Mouse (Mus musculus) ES-E14 (cell line): Measurements from ENCODE around the gene Shisa8. TPM values are rescaled to one million over a fixed set of nuclear protein-coding genes. Genes with fewer than 3 reads are reported as not detected.

Experiments
- DNase-seq: peaks from one replicate; pipeline ENCODE4 v3.0.0-alpha.2; 2013; ENCODE audit warnings: low read depth, low spot score
- H3K27ac ChIP-seq: 2 replicates; pipeline ENCODE4 v1.5.1; 2012; ENCODE audit warnings: low read depth, mild to moderate bottlenecking, low read length, moderate library complexity, mixed read lengths; ENCODE audit not compliant: poor library complexity, insufficient read depth, severe bottlenecking
- H3K36me3 ChIP-seq: 2 replicates; pipeline ENCODE4 v1.6.1; 2012; ENCODE audit warnings: mild to moderate bottlenecking, low read length, moderate library complexity, mixed read lengths; ENCODE audit not compliant: control insufficient read depth, poor library complexity, insufficient read depth, severe bottlenecking
- H3K4me1 ChIP-seq, 2 experiments: fragments of 150-350 bp in 1 of 2; sonication (generic) in 1 of 2; 2 replicates each; pipeline ENCODE4 v1.6.1; 2012; ENCODE audit warnings: low read length in 2 of 2, mild to moderate bottlenecking in 1 of 2, mixed read lengths in 1 of 2; ENCODE audit not compliant: control insufficient read depth in 2 of 2, insufficient read depth in 2 of 2, poor library complexity in 1 of 2
- H3K4me3 ChIP-seq, 2 experiments: fragments of 150-350 bp in 1 of 2; sonication (generic) in 1 of 2; 2 replicates each; pipeline ENCODE4 v1.5.1; 2012; ENCODE audit warnings: low read length in 2 of 2, low read depth in 1 of 2, mild to moderate bottlenecking in 1 of 2, mixed read lengths in 1 of 2; ENCODE audit not compliant: insufficient read depth in 1 of 2, poor library complexity in 1 of 2, severe bottlenecking in 1 of 2
- H3K9ac ChIP-seq: 2 replicates; pipeline ENCODE4 v1.6.1; 2012; ENCODE audit warnings: low read depth, mild to moderate bottlenecking, low read length, mixed read lengths; ENCODE audit not compliant: poor library complexity, insufficient read depth, severe bottlenecking
- H3K9me3 ChIP-seq: fragments of 150-350 bp; sonication (generic); 2 replicates; pipeline ENCODE4 v1.6.1; 2012; ENCODE audit warnings: low read depth, mild to moderate bottlenecking, low read length; ENCODE audit not compliant: control insufficient read depth, insufficient read depth
- CHD2 ChIP-seq: IDR thresholded peaks from 2 replicates; pipeline ENCODE4 v1.6.1; 2014; ENCODE audit warnings: mild to moderate bottlenecking, low read depth, low read length, inconsistent platforms
- HCFC1 ChIP-seq: IDR thresholded peaks from 2 replicates; pipeline ENCODE4 v1.6.1; 2012; ENCODE audit warnings: low read length, inconsistent platforms, borderline replicate concordance; ENCODE audit not compliant: insufficient read depth
- MAFK ChIP-seq: IDR thresholded peaks from 2 replicates; pipeline ENCODE4 v1.6.1; 2014; ENCODE audit warnings: mild to moderate bottlenecking, low read depth, low read length, inconsistent platforms; ENCODE audit not compliant: insufficient read depth
- ZC3H11A ChIP-seq: IDR thresholded peaks from 2 replicates; pipeline ENCODE4 v1.6.1; 2012; ENCODE audit warnings: low read depth, mild to moderate bottlenecking, inconsistent platforms, low read length, borderline replicate concordance
- ZNF384 ChIP-seq: IDR thresholded peaks from 2 replicates; pipeline ENCODE4 v1.6.1; 2012; ENCODE audit warnings: low read depth, low read length, inconsistent platforms
- in situ Hi-C, 2 experiments: fragments of 600-800 bp; cut with MboI; formaldehyde crosslinking; loops; one replicate each; pipeline ENCODE4 v1.15.1; 2025; ENCODE audit warnings: low sequenced_read_pairs in 2 of 2, inconsistent platforms in 1 of 2; ENCODE audit not compliant: unreplicated experiment in 2 of 2
- total RNA-seq: library from RNA; depleted of rRNA; stranded (reverse); fragments of 300-350 nt; gene quantifications from 2 replicates; pipeline ENCODE4 v1.2.3, GENCODE M21; 2012

The Shisa8 gene
- total RNA-seq, 1 experiment = 4.1 TPM

GRCm38 (mm10) chr15:82223251-82223650 lies 10.6 kb upstream of the Shisa8 start:
- Histone ChIP-seq H3K4me3 (no peak overlapping the region), H3K4me1 (peaks cover 2 to 40% of the 10 kb centered on the region in 2 experiments; a peak in 2 of 4 replicates), H3K27ac (no peak overlapping the region), H3K9me3 (no peaks in the 10 kb centered on the region), H3K36me3 (no peaks in the 10 kb centered on the region), H3K9ac (no peak overlapping the region)
- no peak for DNase-seq
- TF ChIP-seq ZNF384 (no peak), MAFK (no peak), CHD2 (no peak)
- in situ Hi-C loops = no loop called here

DNA sequence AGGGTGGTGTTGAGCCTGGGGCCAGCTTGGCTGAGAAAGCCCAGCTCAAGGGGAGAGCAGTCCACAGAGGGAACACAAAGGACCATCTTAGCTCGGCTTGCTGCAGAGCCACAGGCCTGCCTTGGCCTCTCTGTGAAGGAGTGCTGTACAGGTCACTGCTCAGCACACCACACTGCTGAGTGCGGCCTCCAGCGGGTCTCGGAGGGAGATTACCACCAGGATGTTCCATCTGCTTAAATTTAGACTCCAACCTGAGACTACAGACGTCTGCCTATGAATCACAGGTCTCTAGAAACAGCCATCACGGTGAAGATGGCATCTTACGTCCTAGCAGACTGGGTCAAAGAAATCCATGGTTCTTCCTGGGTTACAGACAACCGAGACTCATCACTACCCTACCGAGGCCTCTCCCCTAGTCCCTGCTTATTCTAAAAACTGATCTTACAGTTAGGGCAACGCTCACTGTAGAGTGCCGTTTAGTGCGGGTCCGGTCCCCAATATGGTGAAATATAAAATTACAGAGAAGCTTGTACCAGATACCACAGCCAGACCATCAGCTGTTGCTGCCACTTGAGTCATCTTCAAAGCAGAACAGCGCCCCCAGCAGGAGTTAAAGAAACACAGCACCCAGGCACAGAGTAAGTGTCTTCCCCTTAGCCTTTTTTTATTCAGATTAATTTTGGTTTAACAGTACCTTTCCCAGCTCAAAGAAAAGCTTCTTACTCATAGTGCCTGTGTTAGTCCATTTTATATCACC lies 8.7 kb upstream of the Shisa8 start:
- TF ChIP-seq ZC3H11A = no peak
- TF ChIP-seq CHD2 = no peak
- no peak for TF ChIP-seq MAFK
- TF ChIP-seq HCFC1 = no peak
- no peak for TF ChIP-seq ZNF384
- Histone ChIP-seq H3K9ac (peak overlapping the region; percentile 26), H3K4me3 (no peak overlapping the region; a peak in 1 of 4 replicates), H3K4me1 (peaks cover 6 to 50% of the 10 kb centered on the region in 2 experiments; a peak in 3 of 4 replicates), H3K27ac (no peak overlapping the region), H3K9me3 (no peaks in the 10 kb centered on the region), H3K36me3 (no peaks in the 10 kb centered on the region)
- in situ Hi-C loops = no loop called here
- no peak for DNase-seq

DNA sequence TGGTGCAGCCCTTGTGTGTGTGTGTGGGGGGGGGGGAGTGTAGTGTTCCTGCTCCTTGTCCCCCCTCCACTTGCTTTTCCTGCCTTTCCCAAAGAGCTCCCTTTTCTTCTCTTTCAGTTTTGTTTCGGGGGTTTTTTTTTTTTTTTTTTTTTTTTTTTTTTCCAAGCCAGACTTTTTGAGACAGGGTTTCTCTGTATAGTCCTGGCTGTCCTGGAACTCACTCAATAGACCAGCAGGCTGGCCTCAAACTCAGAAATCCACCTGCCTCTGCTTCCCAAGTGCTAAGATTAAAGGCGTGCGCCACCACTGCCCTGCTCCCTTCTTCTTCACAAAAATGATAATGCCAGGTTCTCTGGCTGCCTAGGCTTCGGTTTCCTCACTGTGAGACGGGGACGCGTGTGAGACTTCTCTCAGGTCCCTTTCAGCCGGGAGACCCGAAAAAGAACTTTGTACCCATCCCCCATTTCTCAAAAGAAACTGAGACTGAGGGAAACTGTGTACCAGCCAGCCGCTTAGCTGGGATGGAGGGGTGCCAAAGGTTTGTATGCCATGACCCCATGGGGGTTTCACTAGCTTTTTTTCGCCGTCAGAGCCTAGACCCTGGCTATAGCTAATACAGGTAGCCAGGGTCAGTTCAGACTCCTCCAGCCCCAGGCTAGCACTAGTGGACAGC lies 7.5 kb upstream of the Shisa8 start:
- no peak for DNase-seq
- peaks cover 6 to 57% of the 10 kb centered on the region in 2 experiments; a peak in 3 of 4 replicates for H3K4me1 ChIP-seq
- H3K27ac ChIP-seq = no peak overlapping the region
- no peak for TF ChIP-seq MAFK
- TF ChIP-seq ZNF384 = no peak
- TF ChIP-seq CHD2 = no peak
- TF ChIP-seq ZC3H11A = no peak
- no peak for TF ChIP-seq HCFC1
- H3K36me3 ChIP-seq = no peaks in the 10 kb centered on the region
- no peak overlapping the region for H3K4me3 ChIP-seq
- no peaks in the 10 kb centered on the region for H3K9me3 ChIP-seq
- no peak overlapping the region for H3K9ac ChIP-seq
- in situ Hi-C loops = no loop called here

DNA sequence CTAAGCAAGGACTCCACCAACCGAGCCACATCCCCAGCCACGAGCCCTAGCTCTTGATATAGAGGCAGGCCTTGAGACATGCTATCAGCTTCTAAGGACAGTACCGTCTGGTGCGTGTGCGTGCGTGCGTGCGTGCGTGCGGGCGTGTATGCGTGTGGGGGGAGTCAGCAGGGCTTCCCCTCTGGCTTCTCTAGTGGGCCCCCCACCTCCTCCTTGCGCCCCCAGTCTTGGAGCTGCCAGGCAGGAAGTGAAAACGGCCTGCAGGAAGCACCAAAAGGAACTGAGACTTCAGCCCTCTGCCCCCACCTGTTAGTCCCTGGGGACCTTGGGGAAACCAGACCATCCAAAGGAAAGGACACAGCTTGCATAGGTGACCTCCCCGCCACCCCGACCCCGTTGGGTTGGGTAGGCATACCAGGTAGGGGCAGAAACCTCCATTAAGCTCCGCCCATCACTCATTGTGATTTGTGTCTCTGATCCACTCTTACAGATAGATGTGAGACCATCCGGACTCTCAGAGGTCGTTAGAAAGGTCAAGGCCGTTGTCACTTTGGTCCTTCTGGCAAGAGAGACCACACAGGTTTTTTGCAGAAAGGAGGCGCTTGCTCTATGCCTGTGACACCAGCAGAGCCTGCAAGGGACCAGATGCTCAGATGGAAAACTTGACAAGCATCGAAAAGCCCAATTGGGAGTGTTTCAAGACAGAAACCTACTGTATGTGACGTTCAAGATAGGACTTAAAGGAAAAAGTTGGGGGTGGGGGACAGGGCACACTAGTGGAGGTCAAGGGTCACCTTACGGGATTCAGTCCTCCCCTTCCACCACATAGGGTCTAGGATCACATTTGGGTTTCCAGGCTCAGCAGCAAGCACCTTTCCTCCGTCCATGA lies 6.4 kb upstream of the Shisa8 start:
- no peak for TF ChIP-seq MAFK
- no peak for TF ChIP-seq ZNF384
- no peak for TF ChIP-seq HCFC1
- TF ChIP-seq CHD2 = no peak
- TF ChIP-seq ZC3H11A = no peak
- no peak overlapping the region for H3K27ac ChIP-seq
- no peak overlapping the region for H3K4me3 ChIP-seq
- H3K36me3 ChIP-seq = no peaks in the 10 kb centered on the region
- H3K9me3 ChIP-seq = no peaks in the 10 kb centered on the region
- DNase-seq = no peak
- no peak overlapping the region for H3K9ac ChIP-seq
- in situ Hi-C loops = no loop called here
- H3K4me1 ChIP-seq = peaks cover 6 to 52% of the 10 kb centered on the region in 2 experiments; a peak in 3 of 4 replicates
